Mouse (Mus musculus) testis, adult 2 months (tissue): ENCODE measurements around the gene Atxn1.

Experiments
- CTCF ChIP-seq: fragments of 200-500 bp; IDR thresholded peaks from 2 replicates; pipeline ENCODE4 v1.5.1; 2012; ENCODE audit warnings: low read depth, mild to moderate bottlenecking, inconsistent platforms, low read length, moderate library complexity; ENCODE audit not compliant: control insufficient read depth, insufficient read depth, insufficient replicate concordance
- POLR2A ChIP-seq: fragments of 200-500 bp; IDR thresholded peaks from 2 replicates; pipeline ENCODE4 v1.6.1; 2012; ENCODE audit warnings: low read depth, mild to moderate bottlenecking, inconsistent platforms, low read length, moderate library complexity; ENCODE audit not compliant: control insufficient read depth

GRCm38 (mm10) chr13:45868886-45869285 is 95.9 kb downstream of the Atxn1 start:
- TF ChIP-seq POLR2A, result no peak
- TF ChIP-seq CTCF, result no peak
